Mouse (Mus musculus) T-helper 2 cell (primary cell): ENCODE data around the gene Ttll8.

ENCODE experiments used
- in situ Hi-C: fragments of 300-600 bp; cut with MboI, MseI; formaldehyde crosslinking; loops from one replicate; pipeline ENCODE4 v1.15.1; 2025; ENCODE audit warnings: high pct_unique_total_duplicates

Gene Ttll8

DNA sequence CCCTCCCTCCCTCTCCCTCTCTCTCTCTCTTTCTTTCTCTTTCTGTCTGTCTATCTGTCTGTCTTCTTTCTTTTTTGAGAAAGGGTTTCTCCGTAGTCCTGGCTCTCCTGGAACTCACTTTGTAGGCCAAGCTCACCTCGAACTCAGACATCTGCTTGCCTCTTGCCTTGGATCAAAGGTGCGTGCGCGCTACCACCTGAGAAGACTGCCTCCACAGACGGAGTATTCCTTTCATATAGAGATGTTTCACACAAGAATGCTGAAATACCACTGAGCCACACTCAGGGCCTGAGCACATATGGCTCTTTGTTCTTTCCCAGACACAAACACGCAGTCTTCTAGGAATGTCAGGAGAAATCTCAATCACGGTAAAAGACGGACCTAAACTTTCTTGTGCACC, 70.9 kb downstream of the Ttll8 start:
- in situ Hi-C loops, result no loop called here

DNA sequence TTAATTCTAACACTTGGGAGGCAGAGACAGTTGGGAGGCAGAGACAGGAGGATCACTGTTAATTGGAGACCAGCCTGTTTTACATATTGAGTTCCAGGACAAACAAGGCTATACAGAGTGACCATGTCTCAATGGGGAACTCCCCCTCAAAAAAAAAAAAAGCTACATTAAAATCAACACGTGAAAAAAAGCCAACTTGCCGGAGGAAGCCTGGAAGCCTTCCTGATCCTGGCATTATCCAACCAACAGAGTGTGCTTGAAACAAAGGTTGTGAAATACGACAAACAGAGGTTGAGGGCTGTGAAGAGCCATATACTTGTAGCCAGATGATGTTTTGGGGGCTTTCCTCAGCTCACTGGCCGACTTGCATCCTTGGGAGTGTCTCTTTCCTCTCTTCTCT, 71.4 kb downstream of the Ttll8 start:
- in situ Hi-C loops, result no loop called here

DNA sequence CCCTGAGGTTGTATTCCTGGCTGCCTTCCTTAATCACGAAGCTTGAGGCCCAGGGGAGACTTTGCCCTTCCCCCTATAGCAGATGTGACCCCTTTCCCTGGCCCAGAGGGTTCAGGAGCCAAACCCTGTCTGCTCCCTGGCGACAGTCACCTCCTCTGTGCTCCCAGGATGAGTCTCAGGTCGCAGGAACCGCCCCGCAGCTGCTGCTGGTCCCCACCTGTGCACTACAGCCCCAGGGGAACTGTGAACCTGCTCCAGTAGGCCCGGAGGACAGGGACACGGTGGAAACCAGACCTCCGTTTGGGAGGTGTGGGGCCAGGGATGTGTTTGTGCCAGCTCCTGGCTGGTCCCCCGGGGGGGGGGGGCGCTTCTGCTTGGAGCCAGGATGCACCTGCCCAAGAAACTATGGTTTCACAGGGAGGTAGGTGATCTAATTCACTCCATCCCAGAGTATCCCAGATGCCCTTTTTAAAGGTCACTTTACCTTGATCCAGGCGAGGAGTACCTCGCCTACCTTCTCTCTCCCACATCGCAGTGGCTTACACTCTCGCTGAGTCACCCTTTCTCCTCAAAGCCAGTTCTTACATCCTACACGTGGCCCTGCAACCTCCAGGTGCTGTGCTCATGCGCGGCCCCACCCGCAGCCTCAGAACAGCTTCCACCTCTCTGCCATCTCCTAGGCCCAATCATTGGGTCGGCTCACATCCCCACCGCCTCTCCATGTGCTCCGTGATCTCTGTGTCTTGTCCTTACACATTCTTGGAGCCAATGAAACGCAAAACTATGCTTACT, 72.8 kb downstream of the Ttll8 start:
- in situ Hi-C loops, result no loop called here

DNA sequence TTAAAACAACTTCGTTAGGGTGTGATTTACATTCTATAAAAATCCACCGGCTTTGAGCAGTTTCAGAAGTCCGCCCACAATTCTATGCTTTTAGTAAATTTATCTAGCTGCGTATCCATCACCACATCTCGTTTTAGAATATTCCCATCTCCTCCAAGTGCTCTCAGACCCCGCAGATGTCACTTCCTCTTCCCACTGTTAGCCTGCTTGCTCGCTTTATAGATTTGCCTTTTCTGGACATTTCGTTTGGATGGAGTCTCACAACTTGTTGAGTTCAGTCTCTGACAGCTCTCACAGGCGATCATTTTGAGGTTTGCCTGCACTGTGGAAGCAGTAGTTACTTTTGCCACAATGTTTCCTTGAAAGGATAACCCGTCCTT, 77.2 kb downstream of the Ttll8 start:
- in situ Hi-C loops, result loop anchor here (5.0 kb wide), 1 partner anchor 50 kb away; no protein-coding TSS in a partner anchor

DNA sequence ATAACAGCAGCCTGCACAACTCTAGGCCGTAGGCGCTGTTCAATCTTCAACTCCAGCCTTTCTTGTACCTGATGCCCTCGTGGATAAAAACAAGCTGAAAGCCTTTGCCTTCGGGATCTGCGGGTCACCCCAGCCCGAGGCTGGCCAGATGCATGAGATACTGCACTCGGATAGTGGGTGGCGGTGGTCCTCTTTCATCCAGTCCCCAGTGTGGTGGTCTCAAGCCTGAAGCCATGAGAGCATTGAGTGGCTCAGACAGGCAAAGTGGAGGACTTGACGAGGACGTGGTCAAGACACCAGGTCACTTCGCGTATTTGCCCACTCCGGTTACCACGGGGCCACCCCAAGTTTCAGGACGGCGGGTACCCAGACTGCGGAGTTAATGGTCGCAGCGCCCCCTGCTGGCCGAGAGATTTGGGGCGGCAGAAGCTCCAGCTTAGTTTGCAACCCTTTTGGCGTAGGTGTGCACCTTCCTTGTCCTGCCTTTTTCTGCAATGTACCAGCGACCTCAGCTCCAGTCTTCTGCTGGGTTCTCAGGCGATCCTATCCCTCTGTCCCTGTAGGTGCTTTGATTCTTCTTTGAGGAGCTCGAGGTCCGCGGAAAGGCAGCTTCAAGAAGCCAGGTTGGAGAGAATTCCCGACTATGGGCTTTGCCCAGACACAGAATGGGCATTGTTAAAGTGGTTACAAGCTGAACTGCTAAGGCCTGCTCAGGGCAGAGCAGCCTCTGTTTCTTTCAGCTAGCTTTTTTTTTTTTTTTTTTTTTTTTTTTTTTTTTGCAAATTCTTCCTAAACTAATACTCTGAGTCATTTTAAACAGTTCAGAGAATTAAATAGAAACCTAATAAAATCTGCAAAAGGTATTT, 77.8 kb downstream of the Ttll8 start:
- in situ Hi-C loops, result loop anchor here (5.0 kb wide), 1 partner anchor 49 kb away; no protein-coding TSS in a partner anchor

DNA sequence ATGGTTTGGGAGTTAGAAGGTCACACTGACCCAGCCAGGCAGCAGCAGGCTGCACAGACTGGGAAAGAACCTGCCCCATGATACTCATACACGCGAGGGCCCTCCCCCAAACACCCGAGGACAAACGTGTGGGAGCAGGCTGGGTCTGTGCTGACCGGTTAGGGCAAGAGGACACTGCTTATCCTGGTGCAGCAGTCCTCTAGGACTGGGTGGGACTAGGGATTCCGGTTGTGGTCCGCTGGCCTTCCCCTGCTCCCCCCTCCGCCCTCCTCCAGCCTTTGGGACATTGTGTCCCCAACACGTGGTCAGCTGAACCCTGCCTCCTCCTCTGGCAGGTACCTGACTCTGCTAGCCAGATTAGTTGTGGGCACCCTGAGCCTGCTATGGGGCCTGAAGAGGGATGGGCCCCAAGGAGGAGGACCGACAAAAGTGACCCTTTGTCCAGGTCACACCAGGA, 78.6 kb downstream of the Ttll8 start:
- in situ Hi-C loops, result loop anchor here (5.0 kb wide), 1 partner anchor 48 kb away; no protein-coding TSS in a partner anchor

DNA sequence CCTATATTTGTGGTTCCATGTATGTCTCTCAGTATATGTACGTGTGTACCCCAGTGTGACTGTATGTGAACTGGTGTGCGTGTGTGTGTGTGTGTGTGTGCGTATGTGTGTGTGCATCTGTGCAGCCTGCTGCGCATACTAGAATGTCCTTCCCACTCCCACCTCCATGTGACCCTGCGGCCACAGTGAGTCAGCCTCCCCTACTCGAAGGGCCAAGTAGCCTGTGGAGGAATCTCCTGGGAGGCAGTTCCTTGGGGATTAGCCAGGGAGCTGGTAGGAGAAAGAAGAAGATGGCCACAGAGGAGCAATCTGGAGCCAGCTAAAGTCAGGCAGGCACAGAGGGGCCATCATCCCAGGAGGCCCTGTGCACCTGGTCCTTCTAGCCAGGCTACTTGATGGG, 79.7 kb downstream of the Ttll8 start:
- in situ Hi-C loops, result no loop called here

DNA sequence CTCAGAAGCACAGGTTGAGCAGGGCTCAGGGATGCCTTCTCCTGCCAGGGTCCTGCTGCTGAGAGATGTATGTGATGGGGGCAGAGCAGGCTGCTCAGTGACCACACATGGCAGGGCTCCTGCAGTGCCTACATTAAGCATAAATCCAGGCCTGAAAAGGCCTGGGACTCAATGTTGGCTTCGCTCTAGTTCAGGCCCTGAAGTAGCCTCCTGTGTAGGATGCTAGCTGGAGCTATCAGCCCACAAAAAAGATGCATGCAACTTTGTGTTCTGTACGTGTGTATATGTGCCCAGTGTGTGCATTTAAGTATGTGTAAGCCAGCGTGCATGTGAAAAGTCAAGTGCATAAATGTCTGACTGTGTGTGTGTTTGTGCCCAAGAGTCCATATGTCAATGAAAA, 80.2 kb downstream of the Ttll8 start:
- in situ Hi-C loops, result no loop called here

DNA sequence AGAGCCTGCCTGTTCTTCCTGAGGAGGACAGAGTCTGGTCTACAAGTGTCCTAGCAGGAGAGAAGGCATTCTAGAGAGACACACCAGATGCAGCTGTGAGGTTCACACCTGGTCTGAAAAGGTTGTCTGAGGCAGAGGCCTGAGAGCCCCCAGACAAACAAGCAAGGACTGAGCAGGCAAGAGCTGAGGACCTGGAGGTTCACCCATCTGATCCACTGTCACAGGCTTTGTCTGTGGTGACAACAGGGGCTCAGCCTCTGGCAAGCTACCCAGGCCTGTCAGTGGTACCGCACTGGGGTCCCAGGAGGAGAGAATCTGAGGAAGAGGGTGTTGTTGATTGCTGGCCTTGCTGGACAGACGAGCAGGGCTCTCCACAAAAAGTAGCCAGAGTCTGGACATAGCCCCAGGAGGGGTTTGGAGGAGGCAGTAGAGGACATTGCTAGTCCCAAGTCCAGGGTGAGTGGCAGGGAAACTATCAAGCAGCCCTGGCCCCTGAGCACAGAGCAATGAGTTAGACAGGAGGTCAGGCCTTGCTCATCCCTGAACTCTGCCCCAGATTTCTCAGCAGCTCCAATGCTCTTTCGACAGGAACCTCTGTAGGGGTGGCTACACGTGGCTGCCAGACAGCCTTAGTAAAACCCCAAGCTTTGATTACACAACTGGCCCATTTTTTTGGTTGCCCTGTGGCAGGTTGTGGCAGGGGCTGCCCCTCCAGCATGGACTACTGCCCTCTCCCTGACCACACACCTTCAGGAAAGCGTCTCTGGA, 83.6 kb downstream of the Ttll8 start:
- in situ Hi-C loops, result no loop called here

DNA sequence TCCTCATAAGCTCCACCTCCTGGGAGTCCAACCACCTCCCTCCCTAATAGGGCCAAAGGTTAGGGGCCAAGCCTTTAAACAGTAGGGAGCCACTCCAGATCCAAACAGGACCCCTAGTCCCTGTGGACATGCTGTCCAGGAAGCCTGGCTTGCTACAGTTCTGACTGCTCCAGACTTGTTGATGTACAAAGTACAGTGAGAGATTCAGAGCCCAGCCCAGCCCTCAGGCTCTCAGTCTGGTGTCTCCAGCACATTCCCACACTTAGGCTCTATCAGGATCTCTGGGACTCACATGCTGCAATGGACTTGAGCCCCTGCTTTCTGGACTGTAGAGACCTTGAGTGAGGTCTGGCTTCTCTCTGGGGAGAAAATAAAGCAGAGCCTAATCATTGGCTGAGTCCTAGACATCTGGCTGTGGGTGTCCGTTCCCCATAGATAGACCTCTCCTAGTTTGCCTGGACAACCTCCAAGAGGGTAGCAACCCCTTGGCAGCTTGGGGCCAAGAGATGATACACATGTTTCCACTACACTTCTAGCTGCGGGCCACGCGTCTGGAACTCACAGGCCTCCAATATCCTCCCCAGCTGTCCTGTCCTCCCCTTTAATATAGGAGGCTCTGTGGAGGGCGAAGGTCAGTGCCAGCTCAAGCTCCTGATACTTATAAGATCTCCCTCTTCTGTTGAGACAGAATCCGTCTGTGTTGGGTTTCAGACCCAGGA, 86.0 kb downstream of the Ttll8 start:
- in situ Hi-C loops, result loop anchor here (10.0 kb wide), 1 partner anchor 487 kb away; the partner anchor contains the start of genes Lmf2 and Ncaph2

DNA sequence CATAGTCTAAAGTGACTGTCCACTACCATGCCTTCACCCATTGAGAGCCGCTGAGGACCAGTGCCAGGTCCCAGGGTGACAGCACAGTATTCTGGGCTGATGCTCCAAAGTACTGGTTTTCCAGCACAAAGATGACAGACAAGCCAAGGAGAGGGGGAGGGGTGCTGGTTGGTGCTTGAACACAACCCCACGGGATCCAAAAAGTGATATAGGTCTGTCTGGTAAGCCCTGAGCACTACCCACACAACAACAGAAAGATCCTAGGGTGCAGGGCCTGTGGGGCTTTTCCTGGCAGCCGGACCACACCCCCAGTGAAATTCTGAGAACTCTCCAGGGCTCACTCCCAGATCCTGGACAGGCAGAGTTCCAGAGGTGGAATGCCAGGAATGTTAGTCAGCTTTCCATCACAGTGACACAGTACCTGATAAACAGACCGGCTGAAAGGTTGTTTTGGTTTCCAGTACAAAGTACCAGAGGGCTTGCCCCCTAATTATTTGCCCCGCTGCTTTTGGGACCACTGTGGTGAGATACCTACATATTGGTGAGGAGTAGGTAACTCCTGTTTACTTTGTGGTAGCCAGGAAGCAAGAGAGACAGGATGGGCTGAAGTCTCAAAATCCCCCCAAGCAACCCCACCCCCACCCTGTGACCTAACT, 86.7 kb downstream of the Ttll8 start:
- in situ Hi-C loops, result loop anchor here (10.0 kb wide), 1 partner anchor 487 kb away; the partner anchor contains the start of genes Lmf2 and Ncaph2

DNA sequence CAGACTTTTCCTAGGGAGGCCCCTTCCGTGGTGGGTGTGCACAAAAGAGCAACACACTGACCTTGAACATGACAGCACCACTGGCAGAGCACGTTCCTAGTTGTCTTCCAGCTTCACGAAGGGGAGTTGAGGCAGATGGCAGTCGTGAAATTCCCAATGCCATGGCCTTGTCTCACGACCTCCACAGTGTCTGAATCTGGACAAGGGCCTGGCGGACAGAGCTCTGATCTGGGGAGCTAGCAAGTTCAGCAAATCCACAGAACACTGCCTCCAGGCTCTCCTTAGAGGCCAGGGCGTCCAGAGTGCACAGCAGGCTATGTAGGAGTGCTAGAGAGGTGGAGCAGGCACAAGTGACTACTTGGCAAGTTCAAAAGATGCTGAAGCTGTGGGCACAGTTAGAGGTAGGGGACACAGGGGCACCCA, 87.3 kb downstream of the Ttll8 start:
- in situ Hi-C loops, result loop anchor here (10.0 kb wide), 1 partner anchor 488 kb away; the partner anchor contains the start of genes Lmf2 and Ncaph2

DNA sequence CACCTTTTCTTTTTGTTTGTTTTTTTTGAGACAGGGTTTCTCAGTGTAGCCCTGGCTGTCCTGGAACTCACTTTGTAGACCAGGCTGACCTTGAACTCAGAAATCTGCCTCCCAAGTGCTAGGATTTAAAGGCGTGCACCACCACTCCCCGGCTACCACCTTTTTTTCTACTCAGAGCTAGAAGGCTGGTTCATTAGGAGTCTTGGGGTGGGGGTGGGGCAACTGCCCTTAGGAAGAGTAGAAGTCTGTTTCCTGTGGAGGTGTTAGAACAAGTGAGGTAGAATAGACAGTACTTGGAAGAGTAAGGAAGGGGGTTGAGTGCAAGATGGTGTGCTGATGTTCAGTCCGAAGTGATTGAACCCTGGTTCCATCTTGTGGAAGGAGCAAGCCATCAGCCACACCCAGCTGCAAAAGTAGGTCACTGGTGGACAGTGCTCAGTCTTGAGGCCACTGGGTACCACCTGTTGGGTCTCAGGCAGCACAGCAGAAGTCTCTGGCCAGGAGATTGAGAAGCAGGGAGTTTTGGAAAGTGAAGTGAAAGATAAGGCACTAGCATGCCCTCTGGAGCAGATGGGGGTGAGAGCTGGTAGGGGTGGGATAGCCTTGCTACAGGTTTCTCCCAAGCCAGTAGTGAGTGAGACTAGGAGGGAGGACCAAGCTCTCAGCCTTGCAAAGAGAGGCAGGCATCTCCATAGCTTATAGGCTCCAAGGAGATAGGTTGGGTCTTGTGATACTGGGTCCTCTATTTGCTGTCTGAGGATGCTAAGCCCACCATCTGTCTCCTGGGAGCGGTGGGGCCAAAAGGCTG, 88.1 kb downstream of the Ttll8 start:
- in situ Hi-C loops, result loop anchor here (10.0 kb wide), 1 partner anchor 489 kb away; the partner anchor contains the start of genes Lmf2 and Ncaph2

DNA sequence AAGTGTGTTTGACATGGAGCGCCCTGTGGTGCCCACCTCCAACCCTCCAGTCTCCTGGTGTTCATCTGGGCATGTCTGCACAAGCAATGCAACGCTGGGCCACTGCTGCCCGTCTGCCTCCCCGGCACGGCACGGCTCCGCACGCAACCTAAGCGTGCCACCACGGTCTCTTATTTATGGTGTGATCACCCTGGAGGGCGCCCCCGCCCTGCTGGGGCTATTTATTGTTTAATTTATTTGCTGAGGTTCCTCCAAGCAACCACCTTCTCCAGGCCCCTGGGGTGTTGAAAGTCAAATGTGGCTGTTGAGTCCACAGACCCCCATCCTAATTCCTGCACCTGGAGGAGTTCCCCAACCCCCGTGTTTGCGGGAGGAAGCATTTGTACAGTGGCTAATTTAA, 89.2 kb downstream of the Ttll8 start:
- in situ Hi-C loops, result loop anchor here (10.0 kb wide), 1 partner anchor 490 kb away; the partner anchor contains the start of genes Lmf2 and Ncaph2

DNA sequence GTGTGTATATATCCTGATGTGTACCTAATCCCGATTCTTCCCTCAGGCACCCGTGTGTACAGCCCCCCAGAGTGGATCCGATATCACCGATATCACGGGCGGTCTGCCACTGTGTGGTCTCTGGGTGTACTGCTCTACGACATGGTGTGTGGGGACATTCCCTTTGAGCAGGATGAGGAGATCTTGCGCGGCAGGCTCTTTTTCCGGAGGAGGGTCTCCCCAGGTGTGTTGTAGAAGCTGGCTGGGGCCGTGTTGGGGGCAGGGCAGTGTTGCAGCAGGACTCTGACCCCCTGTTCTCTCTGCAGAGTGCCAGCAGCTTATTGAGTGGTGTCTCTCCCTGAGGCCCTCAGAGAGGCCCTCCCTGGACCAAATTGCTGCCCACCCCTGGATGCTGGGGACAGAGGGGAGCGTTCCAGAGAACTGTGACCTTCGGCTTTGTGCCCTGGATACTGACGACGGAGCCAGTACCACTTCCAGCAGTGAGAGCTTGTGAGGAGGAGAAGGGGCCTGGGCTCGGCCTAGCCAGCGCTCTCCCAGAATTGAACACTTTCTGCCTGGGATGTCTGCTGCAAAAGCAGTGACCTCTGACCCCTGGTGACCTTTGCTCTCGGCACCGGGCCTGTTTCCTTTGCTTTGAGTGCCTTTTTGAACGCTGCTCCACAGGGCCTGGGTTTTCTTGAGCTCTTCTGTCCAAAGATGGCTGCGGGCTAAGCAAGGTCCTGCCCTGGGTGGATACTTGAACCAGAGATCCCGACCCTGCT, 89.8 kb downstream of the Ttll8 start:
- in situ Hi-C loops, result loop anchor here (10.0 kb wide), 1 partner anchor 490 kb away; the partner anchor contains the start of genes Lmf2 and Ncaph2

DNA sequence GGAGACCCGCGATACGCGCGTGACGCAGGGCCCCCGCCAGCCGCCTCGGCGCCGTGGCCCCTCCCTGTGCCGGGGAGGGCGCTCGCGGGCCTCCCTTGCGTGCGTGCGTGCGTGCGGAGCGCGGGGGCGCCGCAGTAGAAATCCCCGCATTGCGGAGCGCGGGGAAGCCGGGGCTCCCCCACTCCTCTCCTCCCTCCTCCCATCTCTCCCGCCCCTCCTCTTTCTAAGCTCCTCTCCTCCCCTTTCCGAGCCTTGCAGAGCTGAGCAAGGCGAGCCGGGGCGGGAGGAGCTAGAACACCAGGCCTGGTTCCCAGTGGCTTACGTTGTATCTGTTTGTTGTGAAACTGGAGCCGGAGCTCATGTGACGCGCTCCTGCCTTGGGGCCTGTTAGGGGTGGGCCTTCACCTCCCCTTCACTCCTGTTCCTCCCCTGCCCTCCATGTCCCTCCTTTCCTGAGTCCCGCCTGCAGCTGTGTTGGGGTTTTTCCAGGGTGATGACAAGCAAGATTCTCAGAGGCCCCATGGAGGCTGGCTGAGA, 90.5 kb downstream of the Ttll8 start:
- in situ Hi-C loops, result loop anchor here (10.0 kb wide), 1 partner anchor 491 kb away; the partner anchor contains the start of genes Lmf2 and Ncaph2

DNA sequence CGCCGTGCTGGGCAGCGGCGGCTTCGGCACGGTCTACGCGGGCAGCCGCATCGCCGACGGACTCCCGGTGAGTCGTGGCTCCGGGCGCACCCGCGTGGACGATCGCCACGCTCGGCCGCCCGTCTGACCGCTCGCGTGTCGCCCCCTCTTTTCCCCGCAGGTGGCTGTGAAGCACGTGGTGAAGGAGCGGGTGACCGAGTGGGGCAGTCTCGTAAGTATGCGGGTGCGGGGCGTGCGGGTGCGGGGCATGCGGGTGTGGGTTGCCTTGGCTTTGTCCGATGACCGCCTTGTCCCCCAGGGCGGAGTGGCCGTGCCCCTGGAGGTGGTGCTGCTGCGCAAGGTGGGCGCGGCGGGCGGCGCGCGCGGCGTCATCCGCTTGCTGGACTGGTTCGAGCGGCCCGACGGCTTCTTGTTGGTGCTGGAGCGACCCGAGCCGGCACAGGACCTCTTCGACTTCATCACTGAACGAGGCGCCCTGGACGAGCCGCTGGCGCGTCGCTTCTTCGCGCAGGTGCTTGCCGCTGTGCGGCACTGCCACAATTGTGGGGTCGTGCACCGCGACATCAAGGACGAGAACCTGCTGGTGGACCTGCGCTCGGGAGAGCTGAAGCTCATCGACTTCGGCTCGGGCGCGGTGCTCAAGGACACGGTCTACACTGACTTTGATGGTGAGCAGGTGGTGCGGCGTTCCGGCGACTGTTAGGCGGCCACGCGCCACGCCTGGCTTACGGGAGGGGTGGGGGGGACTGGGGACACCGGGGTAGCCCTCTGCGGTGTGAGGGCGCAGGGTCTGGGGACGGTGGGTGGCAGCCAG, 91.1 kb downstream of the Ttll8 start:
- in situ Hi-C loops, result loop anchor here (10.0 kb wide), 1 partner anchor 492 kb away; the partner anchor contains the start of genes Lmf2 and Ncaph2
